Mouse (Mus musculus) forebrain, embryonic 10.5 days (tissue): ENCODE results near the gene Zbtb20. TPM values are rescaled to one million over a fixed set of nuclear protein-coding genes. Genes with fewer than 3 reads are reported as not detected.

Experiments
- DNase-seq: peaks from one replicate; pipeline ENCODE4 v3.0.0-alpha.2; 2017; ENCODE audit warnings: low spot score; ENCODE audit errors: extremely low spot score
- H3K27ac ChIP-seq: fragments of 300-500 bp; sonication (generic); 2 replicates; pipeline ENCODE4 v1.5.1; 2016; ENCODE audit warnings: mild to moderate bottlenecking
- H3K27me3 ChIP-seq: fragments of 300-500 bp; sonication (generic); 2 replicates; pipeline ENCODE4 v1.6.1; 2016; ENCODE audit warnings: mild to moderate bottlenecking; ENCODE audit not compliant: poor library complexity, severe bottlenecking
- H3K36me3 ChIP-seq: fragments of 300-500 bp; sonication (generic); replicated peaks from 2 replicates; pipeline ENCODE4 v1.6.1; 2016; ENCODE audit warnings: mild to moderate bottlenecking, moderate library complexity
- H3K4me1 ChIP-seq: fragments of 300-500 bp; sonication (generic); 2 replicates; pipeline ENCODE4 v1.6.1; 2016
- H3K4me3 ChIP-seq: fragments of 300-500 bp; sonication (generic); 2 replicates; pipeline ENCODE4 v1.5.1; 2016; ENCODE audit warnings: mild to moderate bottlenecking, moderate library complexity
- H3K9me3 ChIP-seq: fragments of 300-500 bp; sonication (generic); 2 replicates; pipeline ENCODE4 v1.6.1; 2016; ENCODE audit warnings: mild to moderate bottlenecking, moderate library complexity
- WGBS: fragments of 180-500 bp; shearing (Covaris S2); methylation state at CpG from one replicate; pipeline ENCODE4 v1.1.7; 2016; 5-methylcytosine and 5-hydroxymethylcytosine counted together
- polyA plus RNA-seq: library from polyadenylated mRNA; unstranded; fragments of >200 nt; fragmentation: Nextera tagmentation; extraction: Ambion mirVana; gene quantifications from 2 replicates; pipeline ENCODE4 v1.2.1, GENCODE M21; 2016

The Zbtb20 gene
- polyA plus RNA-seq, 1 experiment from 2014 or later, result 17.3 TPM

DNA sequence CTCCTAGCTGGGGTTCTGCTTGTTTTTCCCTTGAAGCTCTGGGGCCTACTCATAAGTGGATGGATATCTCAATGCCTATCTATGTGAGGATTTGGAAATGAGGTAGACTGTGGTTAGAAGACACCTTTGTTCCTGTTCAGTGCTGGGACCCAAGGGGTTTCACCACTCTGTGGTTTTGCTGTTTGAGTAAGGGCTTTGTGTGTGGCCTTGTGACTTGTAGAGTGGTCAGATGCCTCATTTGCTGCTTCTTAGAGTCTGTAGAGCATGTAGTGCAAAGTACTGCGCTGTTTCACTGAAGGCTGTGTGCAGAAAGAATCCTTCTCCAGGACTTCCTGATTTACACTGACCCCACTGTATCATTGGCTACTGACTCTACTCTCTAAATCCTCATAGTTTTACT, 314.7 kb downstream of the Zbtb20 start:
- WGBS, result 94% methylated on average over 1 of the region's 1 CpGs
- Histone ChIP-seq H3K9me3 (no peaks in the 10 kb centered on the region), H3K36me3 (no peaks in the 10 kb centered on the region), H3K4me3 (no peak overlapping the region), H3K4me1 (peaks cover 12% of the 10 kb centered on the region), H3K27me3 (no peaks in the 10 kb centered on the region), H3K27ac (no peak overlapping the region)
- DNase-seq, result no peak

DNA sequence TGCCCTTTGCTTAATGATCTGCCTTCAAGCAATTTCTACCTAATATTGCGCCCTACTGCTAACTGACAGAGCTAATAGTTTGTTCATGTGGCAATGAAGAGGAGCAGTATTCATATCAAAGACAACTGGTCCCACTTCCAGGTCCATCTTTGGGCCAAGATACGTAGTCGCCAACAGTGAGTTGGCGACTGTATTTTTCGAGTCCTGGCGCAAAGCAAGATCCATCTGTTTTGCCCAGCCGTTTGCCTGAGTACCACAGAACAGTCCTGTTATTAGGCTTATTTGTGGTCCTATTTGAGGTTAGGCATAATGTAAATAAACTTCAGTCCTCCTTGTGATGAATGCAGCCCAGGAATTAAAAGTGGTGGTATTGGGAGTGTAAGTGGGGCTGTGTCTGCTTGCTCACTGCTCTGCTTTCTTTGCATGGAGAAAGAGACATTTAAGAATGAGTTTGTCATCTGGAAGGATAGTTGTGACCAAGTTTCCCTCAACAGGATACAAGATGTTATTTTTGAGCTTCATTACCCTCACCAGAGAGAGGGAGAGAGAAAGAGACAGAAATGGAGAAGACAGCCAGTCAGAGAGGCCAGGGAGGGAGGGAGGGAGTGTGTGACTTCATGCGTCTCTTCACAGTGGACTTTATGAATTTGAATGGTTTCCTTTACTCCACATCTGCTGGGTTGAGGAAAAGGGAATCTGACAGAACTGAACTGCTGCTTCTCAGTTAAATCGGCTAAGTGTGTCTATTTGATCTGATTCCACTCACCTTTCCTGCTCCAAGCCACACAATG, 315.6 kb downstream of the Zbtb20 start:
- H3K9me3 ChIP-seq, result no peaks in the 10 kb centered on the region
- WGBS, result 92% methylated on average over 9 of the region's 9 CpGs
- no peak overlapping the region for H3K27ac ChIP-seq
- H3K4me1 ChIP-seq, result peaks cover 12% of the 10 kb centered on the region
- no peak overlapping the region for H3K4me3 ChIP-seq
- no peaks in the 10 kb centered on the region for H3K27me3 ChIP-seq
- H3K36me3 ChIP-seq, result no peaks in the 10 kb centered on the region
- DNase-seq, result no peak

DNA sequence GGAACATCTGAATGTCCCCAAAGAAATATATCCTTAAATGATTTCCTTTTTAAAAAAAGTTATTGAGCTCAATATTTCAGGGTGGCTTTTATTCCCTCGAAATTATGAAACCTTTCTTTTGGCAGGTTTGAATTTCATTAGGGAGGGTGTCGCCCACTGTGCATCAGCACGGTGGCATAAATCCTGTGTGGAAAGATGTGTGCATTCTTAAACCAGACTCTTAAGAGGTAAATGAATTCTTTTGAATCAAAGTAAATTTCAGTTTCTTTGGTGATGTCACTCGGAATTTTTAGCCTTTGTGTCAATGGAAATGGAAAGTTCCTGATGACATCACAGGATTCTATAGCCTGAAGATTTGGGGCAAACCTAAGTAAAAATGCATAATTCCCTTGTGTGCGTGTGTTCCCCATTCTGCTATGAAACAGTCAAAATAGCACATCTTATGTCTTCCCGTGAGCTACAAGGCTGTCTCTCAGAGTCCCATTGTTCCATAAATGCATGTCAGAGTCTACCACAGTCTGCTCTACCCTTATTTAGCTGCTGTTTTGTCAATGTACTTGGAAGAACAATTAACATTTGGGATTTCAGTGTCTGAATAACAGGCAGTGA, 318.1 kb downstream of the Zbtb20 start:
- Histone ChIP-seq H3K36me3 (no peaks in the 10 kb centered on the region), H3K4me1 (peaks cover 12% of the 10 kb centered on the region), H3K27me3 (no peaks in the 10 kb centered on the region), H3K4me3 (no peak overlapping the region), H3K27ac (no peak overlapping the region), H3K9me3 (no peaks in the 10 kb centered on the region)
- WGBS, result 83% methylated on average over 6 of the region's 6 CpGs
- DNase-seq, result no peak

DNA sequence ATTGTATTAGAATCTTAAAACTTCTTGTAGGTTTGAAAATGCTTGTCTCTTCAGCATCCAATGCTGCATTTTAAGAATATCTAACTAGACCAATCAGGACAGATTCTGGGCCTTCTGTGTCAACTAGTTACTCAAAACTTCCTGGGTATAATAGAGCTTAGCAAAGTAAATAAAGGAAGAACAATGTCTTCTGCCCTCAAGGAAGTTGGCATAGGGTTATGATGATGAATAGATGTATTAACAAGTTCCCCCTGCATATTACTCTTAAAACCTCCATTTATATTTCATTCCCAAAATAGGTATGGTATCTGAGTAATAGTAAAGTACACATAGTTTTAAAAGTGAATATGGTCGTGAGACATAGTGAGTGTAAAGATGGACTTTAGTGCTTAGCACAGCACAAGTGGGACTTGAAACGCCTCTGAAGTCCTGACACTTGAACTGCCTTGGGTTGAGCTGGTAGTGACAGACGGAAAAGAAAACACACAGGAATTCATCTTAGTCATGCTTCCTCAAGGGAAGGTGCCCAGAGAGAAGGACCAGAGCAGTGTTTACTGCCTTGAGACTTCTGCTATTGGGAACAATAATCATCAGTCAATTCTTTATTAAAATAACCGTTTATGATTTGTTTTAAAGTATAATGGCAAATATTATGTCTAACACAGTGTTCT, 341.8 kb downstream of the Zbtb20 start:
- Histone ChIP-seq H3K4me1 (peaks cover 14% of the 10 kb centered on the region), H3K36me3 (no peaks in the 10 kb centered on the region), H3K4me3 (no peak overlapping the region), H3K9me3 (no peaks in the 10 kb centered on the region), H3K27ac (no peak overlapping the region), H3K27me3 (no peaks in the 10 kb centered on the region)
- whole genome bisulfite sequencing, result 82% methylated on average over 4 of the region's 4 CpGs
- no peak for DNase-seq

DNA sequence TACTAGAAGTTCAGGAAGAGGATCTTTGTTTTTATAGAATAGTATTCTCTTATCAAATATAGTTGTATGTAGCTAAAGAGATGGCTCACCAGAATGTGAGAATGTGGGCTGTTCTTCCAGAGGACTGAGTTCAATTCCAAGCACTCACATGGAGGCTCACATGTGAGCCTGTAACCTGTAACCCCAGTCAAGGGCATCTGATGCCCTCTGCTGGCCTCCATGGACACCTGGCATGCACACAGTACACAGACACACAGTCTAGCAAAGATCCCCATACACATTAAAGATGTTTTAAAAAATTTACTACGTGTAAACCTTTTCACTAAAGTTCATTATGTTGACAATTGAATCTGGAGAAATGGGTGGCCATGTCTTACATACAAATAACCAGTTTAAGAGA, 343.7 kb downstream of the Zbtb20 start:
- H3K27ac ChIP-seq, result no peak overlapping the region
- H3K9me3 ChIP-seq, result no peaks in the 10 kb centered on the region
- 91% methylated on average over 1 of the region's 1 CpGs for WGBS
- H3K4me1 ChIP-seq, result peaks cover 17% of the 10 kb centered on the region
- no peak overlapping the region for H3K4me3 ChIP-seq
- DNase-seq, result no peak
- no peaks in the 10 kb centered on the region for H3K36me3 ChIP-seq
- H3K27me3 ChIP-seq, result no peaks in the 10 kb centered on the region

DNA sequence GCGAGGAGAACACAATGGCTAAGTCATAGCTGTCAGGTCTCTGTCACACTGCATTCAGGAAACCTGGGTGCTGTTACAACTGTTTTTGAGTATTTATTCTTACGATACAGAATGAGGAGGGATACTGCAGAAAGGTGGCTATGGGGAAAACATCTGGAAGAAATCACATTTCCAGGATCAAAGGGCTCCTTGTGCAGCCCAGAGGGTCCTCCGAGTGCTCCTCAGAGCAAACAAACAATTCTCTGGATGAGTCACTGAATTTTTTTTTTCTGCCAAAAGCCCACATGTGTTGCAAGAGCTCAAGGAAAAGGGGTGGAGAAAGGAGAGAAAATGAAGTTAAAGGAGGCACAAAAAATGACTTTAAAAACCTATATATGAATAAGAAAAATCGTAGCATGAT, 345.6 kb downstream of the Zbtb20 start:
- no peak for DNase-seq
- 68% methylated on average over 4 of the region's 4 CpGs for WGBS
- Histone ChIP-seq H3K27ac (no peak overlapping the region), H3K27me3 (no peaks in the 10 kb centered on the region), H3K4me3 (no peak overlapping the region), H3K36me3 (no peaks in the 10 kb centered on the region), H3K9me3 (no peaks in the 10 kb centered on the region), H3K4me1 (peaks cover 17% of the 10 kb centered on the region)

DNA sequence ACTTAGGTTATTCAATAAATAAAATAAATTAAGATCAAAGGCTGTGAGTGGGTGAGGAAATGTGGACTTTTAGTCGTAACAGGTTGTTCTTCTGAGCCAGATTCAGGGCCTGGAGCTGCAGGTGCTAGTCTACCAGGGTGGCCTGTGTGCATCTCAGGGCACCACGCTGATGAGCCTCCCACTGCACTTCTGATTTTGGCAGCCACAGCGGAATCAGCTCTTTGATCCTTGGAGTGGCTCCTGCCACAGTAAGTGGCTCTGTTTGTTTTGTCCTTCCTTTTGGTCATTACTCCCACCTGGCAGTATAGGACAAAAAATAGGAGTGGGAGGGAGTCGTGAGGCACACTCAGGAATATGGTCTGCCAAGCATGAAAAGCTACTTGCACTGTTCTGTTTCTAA, 354.6 kb downstream of the Zbtb20 start:
- H3K36me3 ChIP-seq, result no peaks in the 10 kb centered on the region
- no peaks in the 10 kb centered on the region for H3K27me3 ChIP-seq
- H3K9me3 ChIP-seq, result no peaks in the 10 kb centered on the region
- DNase-seq, result no peak
- peaks cover 4% of the 10 kb centered on the region for H3K4me1 ChIP-seq
- H3K27ac ChIP-seq, result no peak overlapping the region
- 57% methylated on average over 4 of the region's 4 CpGs for WGBS
- H3K4me3 ChIP-seq, result no peak overlapping the region

DNA sequence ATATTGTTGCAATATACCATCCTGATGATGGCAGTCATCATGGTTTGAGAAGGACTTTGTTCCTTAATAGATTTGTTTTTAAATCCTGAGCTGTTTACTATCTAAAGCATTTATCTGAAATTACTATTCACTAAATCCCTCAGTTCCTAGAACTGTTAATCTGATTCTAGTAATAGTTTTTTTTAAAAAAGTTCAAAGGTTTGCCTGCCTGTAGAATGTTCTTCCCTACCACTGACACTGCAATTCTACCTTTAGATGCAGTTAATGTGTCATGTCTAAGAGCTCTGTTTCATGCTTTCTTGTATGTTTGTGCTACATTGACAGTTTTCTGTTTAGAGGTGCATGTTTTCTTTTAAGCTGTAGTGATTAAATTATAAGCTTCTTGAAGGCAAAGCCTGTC, 358.6 kb downstream of the Zbtb20 start:
- Histone ChIP-seq H3K27ac (no peak overlapping the region), H3K4me1 (peaks cover 12% of the 10 kb centered on the region), H3K4me3 (no peak overlapping the region), H3K9me3 (no peaks in the 10 kb centered on the region), H3K27me3 (no peaks in the 10 kb centered on the region), H3K36me3 (no peaks in the 10 kb centered on the region)
- DNase-seq, result no peak

DNA sequence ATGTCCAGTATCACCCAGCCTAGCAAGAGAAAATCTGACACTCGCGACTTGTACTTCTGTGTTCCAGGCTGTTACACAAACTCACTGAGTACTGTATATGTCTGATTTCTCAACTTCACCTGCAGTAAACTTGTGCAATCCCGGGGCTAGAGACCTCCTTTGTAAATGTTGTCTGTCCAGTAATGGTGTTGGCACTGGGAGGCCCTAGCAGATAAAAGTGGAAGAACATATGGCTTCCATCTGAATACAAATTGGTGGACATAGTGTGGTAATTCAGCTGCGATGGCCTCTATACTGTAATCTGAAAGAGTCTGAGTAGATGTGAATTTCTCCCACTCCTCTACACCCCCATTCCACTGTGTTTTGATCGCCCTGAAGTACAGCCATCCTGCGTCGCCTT, 359.6 kb downstream of the Zbtb20 start:
- DNase-seq, result no peak
- Histone ChIP-seq H3K9me3 (no peaks in the 10 kb centered on the region), H3K4me3 (no peak overlapping the region), H3K27me3 (no peaks in the 10 kb centered on the region), H3K4me1 (peaks cover 12% of the 10 kb centered on the region), H3K27ac (peak overlapping the region; percentile 4; the same call in 1 of the 2 replicates), H3K36me3 (no peaks in the 10 kb centered on the region)
- 82% methylated on average over 7 of the region's 7 CpGs for WGBS

DNA sequence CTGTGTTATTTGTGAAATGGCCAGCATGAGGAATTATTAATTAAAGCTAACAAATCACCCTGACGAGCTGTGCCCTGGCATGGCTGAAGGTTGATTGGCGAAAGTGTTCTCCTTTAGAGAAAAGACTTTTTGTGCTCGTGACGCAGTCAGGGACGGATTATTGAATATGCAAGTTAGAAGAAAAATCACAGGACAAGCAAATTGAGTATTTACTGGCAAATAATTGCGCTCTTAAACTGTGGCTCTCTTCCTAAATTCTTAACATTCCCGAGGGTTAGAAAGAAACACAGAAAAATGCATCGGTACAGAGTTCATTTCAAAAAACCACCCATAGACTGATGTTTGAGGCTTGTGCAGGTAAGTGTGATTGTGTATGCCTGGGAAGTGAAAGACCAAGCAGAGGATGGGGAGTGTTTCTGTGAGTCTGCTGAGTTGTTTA, 360.1 kb downstream of the Zbtb20 start:
- H3K4me1 ChIP-seq, result peaks cover 12% of the 10 kb centered on the region
- H3K27me3 ChIP-seq, result no peaks in the 10 kb centered on the region
- 67% methylated on average over 8 of the region's 8 CpGs for WGBS
- H3K4me3 ChIP-seq, result no peak overlapping the region
- H3K27ac ChIP-seq, result peak overlapping the region; percentile 4; the same call in 1 of the 2 replicates
- DNase-seq, result no peak
- H3K9me3 ChIP-seq, result no peaks in the 10 kb centered on the region
- H3K36me3 ChIP-seq, result no peaks in the 10 kb centered on the region

DNA sequence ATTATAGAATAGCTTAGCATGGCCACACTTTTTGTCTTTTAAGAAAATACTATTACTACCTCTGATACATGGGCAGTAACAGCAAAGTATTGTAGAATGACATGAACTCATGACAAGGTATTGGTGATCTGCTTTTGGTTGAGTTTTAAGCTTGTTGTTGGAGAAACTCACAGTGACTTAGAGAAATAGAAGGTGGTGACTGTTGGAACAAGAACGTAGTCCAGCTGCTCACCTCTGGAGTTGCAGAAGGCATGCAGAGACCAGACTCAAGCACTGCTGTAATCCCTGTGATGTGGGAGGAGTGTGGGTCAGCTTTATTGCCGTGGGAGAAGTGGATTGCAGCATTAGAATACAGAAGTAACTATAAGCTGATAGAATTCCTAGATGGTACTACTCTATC, 361.9 kb downstream of the Zbtb20 start:
- no peak overlapping the region for H3K27ac ChIP-seq
- H3K4me1 ChIP-seq, result peaks cover 12% of the 10 kb centered on the region
- no peaks in the 10 kb centered on the region for H3K9me3 ChIP-seq
- 84% methylated on average over 2 of the region's 2 CpGs for WGBS
- H3K27me3 ChIP-seq, result no peaks in the 10 kb centered on the region
- DNase-seq, result no peak
- H3K36me3 ChIP-seq, result no peaks in the 10 kb centered on the region
- H3K4me3 ChIP-seq, result no peak overlapping the region

DNA sequence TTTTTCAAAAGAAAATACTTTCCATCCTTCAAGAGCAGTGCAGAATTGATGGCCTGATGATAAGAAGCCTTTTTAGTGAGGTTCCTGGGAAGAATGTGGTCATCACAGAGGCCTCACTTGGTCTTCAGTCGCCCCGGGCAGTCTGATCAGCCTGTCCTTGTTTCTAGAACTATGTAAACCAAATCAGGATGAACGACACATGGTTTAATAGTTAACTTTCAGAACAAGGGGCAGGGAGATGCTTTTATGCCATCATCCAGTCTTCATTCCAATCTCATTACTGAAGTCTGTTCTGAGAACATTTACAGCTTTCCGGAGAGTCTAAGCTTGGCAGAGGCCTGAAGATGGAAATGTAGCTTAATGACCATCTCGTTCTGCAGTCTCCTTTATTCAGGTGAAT, 371.3 kb downstream of the Zbtb20 start:
- DNase-seq, result no peak
- H3K9me3 ChIP-seq, result no peaks in the 10 kb centered on the region
- H3K36me3 ChIP-seq, result no peaks in the 10 kb centered on the region
- H3K27me3 ChIP-seq, result no peaks in the 10 kb centered on the region
- WGBS, result 87% methylated on average over 5 of the region's 5 CpGs
- H3K4me1 ChIP-seq, result no peaks in the 10 kb centered on the region
- H3K27ac ChIP-seq, result no peak overlapping the region
- no peak overlapping the region for H3K4me3 ChIP-seq

DNA sequence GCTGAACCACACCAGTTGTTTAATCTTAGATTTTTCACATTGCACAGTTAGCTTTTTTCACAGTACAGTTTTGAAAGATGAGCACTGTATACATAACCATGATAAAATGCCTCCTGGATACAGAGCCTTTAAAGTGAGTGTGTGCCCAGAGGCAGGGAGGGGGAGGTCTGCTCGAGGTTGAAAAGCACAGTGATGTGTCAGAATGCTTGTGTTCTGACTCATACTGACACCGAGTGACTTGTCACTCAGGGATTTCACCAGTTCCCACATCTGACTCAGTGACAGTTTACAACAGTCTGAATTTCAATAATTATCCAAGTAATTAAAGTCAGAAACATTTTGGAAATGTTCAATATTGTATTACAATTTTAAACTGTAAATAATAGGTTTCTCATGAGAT, 377.4 kb downstream of the Zbtb20 start:
- no peaks in the 10 kb centered on the region for H3K36me3 ChIP-seq
- no peaks in the 10 kb centered on the region for H3K9me3 ChIP-seq
- H3K4me3 ChIP-seq, result no peak overlapping the region
- no peaks in the 10 kb centered on the region for H3K27me3 ChIP-seq
- H3K27ac ChIP-seq, result no peak overlapping the region
- 76% methylated on average over 2 of the region's 2 CpGs for WGBS
- no peak for DNase-seq
- no peaks in the 10 kb centered on the region for H3K4me1 ChIP-seq
